Mouse (Mus musculus) splenic B cell, adult 2 months (primary cell): ENCODE data around the gene Gm20831.
"Not testable (repeated sequence)": the region's sequence is repeated elsewhere in the genome, so short reads cannot be mapped to it uniquely, and the experiment has no call there.

Source experiments
- DNase-seq: peaks from one replicate; pipeline ENCODE4 v3.0.0-alpha.2; 2011; ENCODE audit warnings: low read depth, low spot score
- H3K27me3 ChIP-seq: 2 replicates; pipeline ENCODE4 v1.6.1; 2012; ENCODE audit warnings: mild to moderate bottlenecking, low read length, moderate library complexity, mixed read lengths; ENCODE audit not compliant: control insufficient read depth, poor library complexity, insufficient read depth, severe bottlenecking
- H3K36me3 ChIP-seq: 2 replicates; pipeline ENCODE4 v1.6.1; 2012; ENCODE audit warnings: mild to moderate bottlenecking, low read length, moderate library complexity, mixed read lengths; ENCODE audit not compliant: control insufficient read depth, poor library complexity, insufficient read depth, severe bottlenecking

The Gm20831 gene

GRCm38 (mm10) chrY:17874441-17874840, at the start of gene Gm20831, which contains the start of gene Gm20772:
Gene Gm20831, plus strand, starts transcription at chrY:17874741.
Gene Gm20772, plus strand, starts transcription at chrY:17874741.
- H3K36me3 ChIP-seq, H3K27me3 ChIP-seq, DNase-seq: not testable (repeated sequence)

GRCm38 (mm10) chrY:17846166-17846565, 28.4 kb upstream of the Gm20831 start, which contains the start of gene Gm21904:
Gene Gm21904, minus strand, starts transcription at chrY:17846266.
- DNase-seq, H3K27me3 ChIP-seq, H3K36me3 ChIP-seq: not testable (repeated sequence)

- not testable (repeated sequence) for H3K36me3 ChIP-seq, H3K27me3 ChIP-seq, DNase-seq
Measured at GRCm38 (mm10) chrY:17937230-17937629, 62.7 kb downstream of the Gm20831 start, which contains the start of gene Srsy. Gene Srsy, minus strand, starts transcription at chrY:17937330.
